Mouse (Mus musculus) inflammation-experienced regulatory T-cells (primary cell): ENCODE measurements around the gene Hsd11b2. TPM values are rescaled to one million over a fixed set of nuclear protein-coding genes. Genes with fewer than 3 reads are reported as not detected.

Source experiments
- polyA plus RNA-seq, 2 experiments: library from polyadenylated mRNA; unstranded; fragments of 100-300 nt; shearing (Covaris generic); gene quantifications; one replicate each; pipeline ENCODE4 v1.2.1; 2017

The Hsd11b2 gene
- polyA plus RNA-seq, result not detected

GRCm38 (mm10) chr8:105518436-105519313 lies at the start of gene Hsd11b2:
Gene Hsd11b2, plus strand, starts transcription at chr8:105518755.

DNA sequence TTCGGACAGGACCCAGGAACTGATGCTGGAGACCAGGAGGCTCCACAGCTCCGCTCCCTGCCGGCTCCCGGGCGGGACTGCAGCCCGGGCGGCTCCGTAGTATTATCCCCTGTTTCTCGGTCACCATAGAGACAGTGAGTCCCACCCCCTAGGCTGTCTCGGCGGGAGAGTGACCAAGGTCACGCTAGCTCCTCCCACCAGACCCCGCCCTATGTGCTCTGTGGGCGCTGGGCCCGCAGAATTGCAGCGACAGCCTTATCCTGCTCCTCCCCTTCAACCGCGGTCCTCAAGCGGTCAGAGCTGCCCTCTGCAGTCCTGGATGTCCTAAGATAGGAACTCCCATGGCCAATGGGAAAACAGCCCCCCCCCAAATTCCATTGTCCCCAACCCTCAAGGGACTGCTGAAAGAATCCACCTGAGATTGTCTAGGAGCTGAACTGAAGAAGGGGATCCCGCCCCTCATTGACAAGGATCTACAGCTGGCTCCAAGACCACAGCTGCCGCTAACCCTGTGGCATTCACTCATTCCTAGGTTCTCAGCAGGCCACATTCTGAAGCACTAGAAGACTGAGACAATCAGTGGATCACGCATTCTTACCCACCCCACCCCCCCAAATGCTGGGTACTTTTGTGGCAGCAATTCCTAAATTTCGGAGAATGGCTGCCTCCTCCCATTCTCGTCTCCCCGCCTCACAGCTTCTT lies 47.1 kb upstream of the Hsd11b2 start, which contains the start of gene Tppp3:
TSS of gene Tppp3 (minus strand) at position 213 of the 702 bp plus-strand sequence.

GRCm38 (mm10) chr8:105496439-105497180 lies 21.9 kb upstream of the Hsd11b2 start, which contains the start of gene Zdhhc1:
Gene Zdhhc1, minus strand, starts transcription at chr8:105496902.

DNA sequence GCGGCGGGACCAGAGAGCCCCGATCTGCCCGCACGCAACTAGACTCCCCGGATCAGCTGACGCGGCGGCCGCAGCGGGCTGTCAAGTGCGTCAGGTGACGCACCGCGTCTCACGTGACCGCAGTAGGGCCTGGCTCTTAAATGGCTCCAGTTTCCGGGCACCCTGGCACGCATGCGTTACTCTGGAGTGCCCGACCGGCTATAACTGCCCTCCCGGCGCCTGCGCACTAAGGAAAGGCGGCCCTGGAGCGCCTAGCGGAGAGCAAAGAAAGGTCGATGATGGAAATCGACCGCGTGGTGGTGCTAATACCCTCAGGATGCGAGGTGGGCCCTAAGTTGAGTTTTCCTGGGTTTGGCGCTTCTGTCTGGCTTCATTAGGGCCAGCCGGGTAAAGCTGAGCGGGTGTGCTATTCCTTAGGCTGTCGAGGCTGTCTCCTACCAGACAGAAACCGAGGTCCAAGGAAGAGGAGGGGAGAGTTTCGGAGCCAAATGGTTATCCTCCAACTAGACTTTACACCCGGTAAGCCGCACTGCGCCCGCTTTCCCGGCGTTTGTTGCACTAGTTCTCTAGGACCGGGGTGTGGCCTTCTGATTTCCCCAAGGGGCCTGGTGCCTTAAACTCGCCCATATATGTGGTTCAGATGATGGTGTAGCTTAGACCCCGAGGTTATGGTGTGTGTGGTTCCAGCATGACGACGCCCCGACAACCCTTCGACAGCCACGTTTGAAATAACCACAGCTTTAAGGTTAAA lies 47.6 kb downstream of the Hsd11b2 start, which contains the start of gene Atp6v0d1:
TSS of gene Atp6v0d1 (minus strand) at position 96 of the 751 bp plus-strand sequence.

Other genes starting within 250 kb of the Hsd11b2 start
- gene Hsf4, start 249.0 kb upstream of the Hsd11b2 start, polyA plus RNA-seq, result 1 to 10 TPM in 1 of 2 experiments, under 1 TPM in 1; 0.88 to 1.1 TPM
- gene Nol3, start 242.6 kb upstream of the Hsd11b2 start, polyA plus RNA-seq, result 1 to 10 TPM in 1 of 2 experiments, not detected in 1; 1.6 TPM
- gene 4931428F04Rik, start 228.9 kb upstream of the Hsd11b2 start, polyA plus RNA-seq, result 1 to 10 TPM; 1.9 to 4.2 TPM
- gene Exoc3l, start 222.7 kb upstream of the Hsd11b2 start, polyA plus RNA-seq, result 1 to 10 TPM; 2.0 to 2.1 TPM
- 100 to 1,000 TPM; 150 to 169 TPM for gene E2f4, start 221.1 kb upstream of the Hsd11b2 start, polyA plus RNA-seq
- gene Elmo3, start 213.2 kb upstream of the Hsd11b2 start, polyA plus RNA-seq, result 10 to 100 TPM in 1 of 2 experiments, 1 to 10 TPM in 1; 7.2 to 14.4 TPM
- gene Lrrc29, start 192.5 kb upstream of the Hsd11b2 start, polyA plus RNA-seq, result 1 to 10 TPM; 1.9 to 2.7 TPM
- gene Tmem208, start 192.4 kb upstream of the Hsd11b2 start, polyA plus RNA-seq, result 100 to 1,000 TPM; 128 to 130 TPM
- 1 to 10 TPM; 1.0 to 1.8 TPM for gene Fhod1, start 170.8 kb upstream of the Hsd11b2 start, polyA plus RNA-seq
- gene Slc9a5, start 169.9 kb upstream of the Hsd11b2 start, polyA plus RNA-seq, result under 1 TPM; 0.28 to 0.60 TPM
- gene Plekhg4, start 145.5 kb upstream of the Hsd11b2 start, polyA plus RNA-seq, result 1 to 10 TPM in 1 of 2 experiments, not detected in 1; 1.1 TPM
- 1 to 10 TPM in 1 of 2 experiments, under 1 TPM in 1; 0.65 to 1.3 TPM for gene Kctd19, start 105.3 kb upstream of the Hsd11b2 start, polyA plus RNA-seq
- gene Lrrc36, start 105.2 kb upstream of the Hsd11b2 start, polyA plus RNA-seq, result under 1 TPM in 1 of 2 experiments, not detected in 1; 0.53 TPM
- gene Tppp3, start 47.2 kb upstream of the Hsd11b2 start, polyA plus RNA-seq, result under 1 TPM in 1 of 2 experiments, not detected in 1; 0.64 TPM
- 1 to 10 TPM; 4.3 to 6.1 TPM for gene Zdhhc1, start 21.9 kb upstream of the Hsd11b2 start, polyA plus RNA-seq
- gene Atp6v0d1, start 47.3 kb downstream of the Hsd11b2 start, polyA plus RNA-seq, result 10 to 100 TPM; 38.3 to 39.1 TPM
- gene Ripor1, start 86.5 kb downstream of the Hsd11b2 start, polyA plus RNA-seq, result 10 to 100 TPM; 16.6 to 18.0 TPM
- 100 to 1,000 TPM; 182 to 192 TPM for gene Ctcf, start 117.8 kb downstream of the Hsd11b2 start, polyA plus RNA-seq
- 1 to 10 TPM in 1 of 2 experiments, under 1 TPM in 1; 0.44 to 1.4 TPM for gene Agrp, start 118.6 kb downstream of the Hsd11b2 start, polyA plus RNA-seq
- gene Carmil2, start 167.5 kb downstream of the Hsd11b2 start, polyA plus RNA-seq, result 100 to 1,000 TPM; 122 to 131 TPM
- gene Acd, start 182.3 kb downstream of the Hsd11b2 start, polyA plus RNA-seq, result 10 to 100 TPM; 70.3 to 83.0 TPM
- gene Pard6a, start 182.4 kb downstream of the Hsd11b2 start, polyA plus RNA-seq, result 10 to 100 TPM in 1 of 2 experiments, 1 to 10 TPM in 1; 7.6 to 16.7 TPM
- gene 4933405L10Rik, start 188.9 kb downstream of the Hsd11b2 start, polyA plus RNA-seq, result under 1 TPM in 1 of 2 experiments, not detected in 1; 0.23 TPM
- 1 to 10 TPM; 3.6 to 4.3 TPM for gene Enkd1, start 189.5 kb downstream of the Hsd11b2 start, polyA plus RNA-seq
- gene Gfod2, start 239.9 kb downstream of the Hsd11b2 start, polyA plus RNA-seq, result 1 to 10 TPM; 6.5 to 7.5 TPM